Mouse (Mus musculus) liver, postnatal 0 days (tissue): ENCODE results near the gene Heatr9.

Experiments used
- CTCF ChIP-seq: sonication (generic); IDR thresholded peaks from 2 replicates; pipeline ENCODE4 v1.5.1; 2016; ENCODE audit warnings: antibody characterized with exemption, low read depth
- EP300 ChIP-seq: IDR thresholded peaks from 2 replicates; pipeline ENCODE4 v1.6.1; 2016; ENCODE audit warnings: antibody characterized with exemption, low read depth, mild to moderate bottlenecking

DNA sequence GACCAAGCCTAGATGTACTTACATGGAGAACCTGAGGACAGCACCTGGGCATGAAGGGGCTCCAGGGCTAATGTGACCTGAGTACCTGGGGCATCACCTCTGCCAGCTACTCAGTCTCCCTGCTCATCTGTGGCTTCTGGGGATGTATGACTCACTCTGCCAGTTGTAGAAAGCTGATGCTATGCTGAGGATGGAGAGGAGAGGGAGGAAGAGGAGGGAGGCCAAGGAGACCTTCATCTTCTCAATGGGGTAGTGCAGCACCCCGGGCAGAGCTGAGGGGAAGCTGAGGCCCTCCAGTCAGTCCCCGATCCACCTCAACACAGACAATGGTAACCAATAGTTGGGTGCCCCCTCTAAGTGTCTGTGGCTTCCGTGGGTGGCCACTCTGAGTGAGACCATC lies 46.8 kb upstream of the Heatr9 start:
- TF ChIP-seq CTCF (no peak), EP300 (no peak)
